Mouse (Mus musculus) forebrain, embryonic 16.5 days (tissue): ENCODE results near the gene Taf1b. TPM values are rescaled to one million over a fixed set of nuclear protein-coding genes. Genes with fewer than 3 reads are reported as not detected.

ENCODE experiments used
- ATAC-seq: fragments of 200-750 bp; cut with Nextera tagmentation; 2 replicates; pipeline ENCODE4 v1.8.0; 2017; ENCODE audit warnings: mild to moderate bottlenecking, moderate library complexity
- H3K27ac ChIP-seq: fragments of 300-500 bp; sonication (generic); 2 replicates; pipeline ENCODE4 v1.5.1; 2014; ENCODE audit warnings: low read length, control low read depth
- H3K27me3 ChIP-seq: fragments of 300-500 bp; sonication (generic); replicated peaks from 2 replicates; pipeline ENCODE4 v1.6.1; 2014; ENCODE audit warnings: low read length; ENCODE audit not compliant: control insufficient read depth, insufficient read depth
- H3K36me3 ChIP-seq: fragments of 300-500 bp; sonication (generic); 2 replicates; pipeline ENCODE4 v1.6.1; 2014; ENCODE audit not compliant: control insufficient read depth, insufficient read depth
- H3K4me1 ChIP-seq: fragments of 300-500 bp; sonication (generic); replicated peaks from 2 replicates; pipeline ENCODE4 v1.6.1; 2014; ENCODE audit warnings: low read length; ENCODE audit not compliant: control insufficient read depth, insufficient read depth
- H3K4me2 ChIP-seq: fragments of 300-500 bp; sonication (generic); 2 replicates; pipeline ENCODE4 v1.6.1; 2014; ENCODE audit warnings: mild to moderate bottlenecking, low read length, control low read depth
- H3K4me3 ChIP-seq: fragments of 300-500 bp; sonication (generic); replicated peaks from 2 replicates; pipeline ENCODE4 v1.5.1; 2014; ENCODE audit warnings: mild to moderate bottlenecking, low read length, control low read depth
- H3K9ac ChIP-seq: fragments of 300-500 bp; sonication (generic); replicated peaks from 2 replicates; pipeline ENCODE4 v1.6.1; 2014; ENCODE audit warnings: low read depth, low read length, control low read depth
- H3K9me3 ChIP-seq: fragments of 300-500 bp; sonication (generic); 2 replicates; pipeline ENCODE4 v1.6.1; 2016; ENCODE audit warnings: low read length; ENCODE audit not compliant: control insufficient read depth
- WGBS: fragments of 180-500 bp; shearing (Covaris S2); extraction: QIAGEN DNeasy Blood & Tissue Kit; methylation state at CpG from one replicate; pipeline ENCODE4 v1.1.7; 2014; 5-methylcytosine and 5-hydroxymethylcytosine counted together
- polyA plus RNA-seq: library from polyadenylated mRNA; unstranded; fragments of >200 nt; fragmentation: Nextera tagmentation; extraction: Ambion mirVana; gene quantifications from 2 replicates; pipeline ENCODE4 v1.2.1, GENCODE M21; 2015

Gene Taf1b
- polyA plus RNA-seq, 1 experiment from 2014 or later: 41.9 TPM

DNA sequence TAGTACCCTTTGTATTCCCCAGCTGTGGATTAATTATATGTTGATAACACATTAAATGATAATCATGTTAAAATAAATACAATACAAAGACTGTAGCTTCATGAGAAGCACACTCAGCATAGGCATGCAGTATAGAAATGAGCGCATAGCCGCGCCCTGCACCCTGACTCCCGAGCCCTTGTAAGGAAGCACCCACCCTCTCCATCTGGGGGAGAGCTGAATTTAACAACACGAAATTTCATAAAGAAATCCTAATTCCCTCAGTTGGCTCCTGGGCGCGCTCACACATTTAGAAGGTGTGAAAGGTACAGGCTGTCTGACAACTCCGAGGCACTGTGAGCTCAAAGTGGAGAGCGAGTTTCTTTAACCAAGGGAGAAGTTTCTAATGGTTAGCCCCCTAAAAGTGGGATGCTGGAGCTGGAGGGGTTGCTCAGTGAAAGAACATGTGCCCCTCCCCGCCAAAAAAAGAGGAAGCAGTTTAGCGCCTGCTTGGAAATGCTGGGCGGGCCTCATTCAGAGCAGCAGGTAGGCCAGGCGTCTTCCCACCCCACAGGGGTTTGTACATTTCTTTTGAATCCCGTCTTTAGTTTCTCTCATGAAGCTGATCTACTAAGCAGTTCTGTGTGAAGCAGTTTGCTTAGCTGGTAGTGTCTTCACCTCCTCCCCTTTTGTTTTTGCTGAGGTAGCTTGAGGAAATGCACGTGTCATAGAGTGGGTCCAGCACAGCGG, 43.4 kb downstream of the Taf1b start:
- H3K4me2 ChIP-seq: no peak overlapping the region
- no peak overlapping the region for H3K4me3 ChIP-seq
- H3K27ac ChIP-seq: no peak overlapping the region
- no peak overlapping the region for H3K9ac ChIP-seq
- ATAC-seq: no peak
- peaks cover 3% of the 10 kb centered on the region for H3K36me3 ChIP-seq
- no peaks in the 10 kb centered on the region for H3K27me3 ChIP-seq
- peaks cover 10% of the 10 kb centered on the region for H3K4me1 ChIP-seq
- H3K9me3 ChIP-seq: no peaks in the 10 kb centered on the region
- 79% methylated on average over 16 of the region's 16 CpGs for WGBS

GRCm38 (mm10) chr12:24547686-24548085, 49.5 kb downstream of the Taf1b start:
- H3K4me1 ChIP-seq: no peaks in the 10 kb centered on the region
- WGBS: 92% methylated on average over 8 of the region's 8 CpGs
- H3K27me3 ChIP-seq: no peaks in the 10 kb centered on the region
- no peak overlapping the region for H3K4me3 ChIP-seq
- peaks cover 7% of the 10 kb centered on the region for H3K36me3 ChIP-seq
- H3K4me2 ChIP-seq: no peak overlapping the region
- no peak for ATAC-seq
- no peaks in the 10 kb centered on the region for H3K9me3 ChIP-seq
- no peak overlapping the region for H3K27ac ChIP-seq
- no peak overlapping the region for H3K9ac ChIP-seq

GRCm38 (mm10) chr12:24548885-24549284, 50.7 kb downstream of the Taf1b start:
- H3K27me3 ChIP-seq: no peaks in the 10 kb centered on the region
- H3K27ac ChIP-seq: no peak overlapping the region
- no peak overlapping the region for H3K4me2 ChIP-seq
- H3K9ac ChIP-seq: no peak overlapping the region
- H3K4me3 ChIP-seq: no peak overlapping the region
- no peaks in the 10 kb centered on the region for H3K9me3 ChIP-seq
- no peaks in the 10 kb centered on the region for H3K4me1 ChIP-seq
- no peak for ATAC-seq
- 76% methylated on average over 6 of the region's 6 CpGs for WGBS
- H3K36me3 ChIP-seq: peaks cover 7% of the 10 kb centered on the region

GRCm38 (mm10) chr12:24552531-24552930, 54.4 kb downstream of the Taf1b start:
- H3K27ac ChIP-seq: no peak overlapping the region
- no peaks in the 10 kb centered on the region for H3K27me3 ChIP-seq
- WGBS: 75% methylated on average over 2 of the region's 2 CpGs
- H3K4me1 ChIP-seq: no peaks in the 10 kb centered on the region
- H3K36me3 ChIP-seq: 0 out of 2 replicates have a peak, but pooled peaks cover 3% of the 10 kb centered on the region
- no peak for ATAC-seq
- H3K4me2 ChIP-seq: no peak overlapping the region
- no peak overlapping the region for H3K4me3 ChIP-seq
- no peak overlapping the region for H3K9ac ChIP-seq
- H3K9me3 ChIP-seq: no peaks in the 10 kb centered on the region

DNA sequence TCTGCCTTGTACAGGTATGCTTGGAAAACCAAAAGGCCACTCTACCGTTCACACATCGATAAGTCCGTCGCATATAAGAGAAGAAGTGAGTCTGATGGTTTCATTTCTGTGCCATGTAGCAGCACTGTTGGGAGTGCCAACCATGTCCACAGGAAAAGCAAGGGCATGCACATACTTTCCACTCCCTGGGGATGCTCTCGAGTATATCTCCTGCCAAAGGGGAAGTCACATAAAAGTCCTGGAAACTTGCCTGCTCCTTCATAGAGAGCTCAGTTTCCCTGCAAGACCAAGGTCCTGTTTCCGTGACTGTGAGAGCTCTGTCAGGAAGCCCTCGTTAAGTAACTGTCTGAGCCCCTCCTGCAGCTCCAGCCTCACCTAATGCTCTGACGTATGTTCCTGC, 57.8 kb downstream of the Taf1b start:
- Histone ChIP-seq H3K27ac (no peak overlapping the region), H3K4me1 (no peaks in the 10 kb centered on the region), H3K9me3 (no peaks in the 10 kb centered on the region), H3K27me3 (no peaks in the 10 kb centered on the region), H3K4me3 (no peak overlapping the region), H3K36me3 (peaks cover 13% of the 10 kb centered on the region), H3K9ac (no peak overlapping the region), H3K4me2 (no peak overlapping the region)
- 73% methylated on average over 8 of the region's 8 CpGs for WGBS
- no peak for ATAC-seq

- H3K9ac ChIP-seq: no peak overlapping the region
- ATAC-seq: no peak
- H3K27me3 ChIP-seq: no peaks in the 10 kb centered on the region
- H3K4me2 ChIP-seq: no peak overlapping the region
- WGBS: 88% methylated on average over 7 of the region's 7 CpGs
- H3K9me3 ChIP-seq: no peaks in the 10 kb centered on the region
- H3K27ac ChIP-seq: no peak overlapping the region
- no peaks in the 10 kb centered on the region for H3K4me1 ChIP-seq
- peaks cover 10% of the 10 kb centered on the region for H3K36me3 ChIP-seq
- no peak overlapping the region for H3K4me3 ChIP-seq
Observed at GRCm38 (mm10) chr12:24563395-24563960, 65.3 kb downstream of the Taf1b start.

DNA sequence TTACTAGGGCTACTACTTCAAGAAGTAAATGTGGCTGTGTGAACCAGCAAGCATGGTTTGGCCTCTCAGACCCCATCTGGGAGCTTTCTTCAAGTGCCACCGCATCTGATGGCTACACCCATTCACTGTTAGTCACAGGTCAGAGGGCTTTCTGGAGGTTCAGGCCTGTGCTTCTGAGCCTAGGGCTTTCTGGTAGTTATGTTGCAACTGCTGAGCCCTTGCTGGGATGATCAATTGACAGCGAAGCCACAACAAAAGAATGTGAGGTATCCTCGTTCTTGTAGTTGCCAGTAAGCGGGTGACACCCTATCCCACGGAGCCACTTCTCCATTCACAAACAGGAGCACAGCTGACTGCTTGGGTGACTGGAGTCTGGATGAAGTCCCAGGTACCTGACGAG, 67.2 kb downstream of the Taf1b start:
- Histone ChIP-seq H3K4me2 (no peak overlapping the region), H3K36me3 (peaks cover 1% of the 10 kb centered on the region; the same call in 1 of the 2 replicates), H3K9me3 (no peaks in the 10 kb centered on the region), H3K9ac (no peak overlapping the region), H3K4me1 (no peaks in the 10 kb centered on the region), H3K4me3 (no peak overlapping the region), H3K27ac (no peak overlapping the region), H3K27me3 (no peaks in the 10 kb centered on the region; the same call in 1 of the 2 replicates)
- 78% methylated on average over 6 of the region's 6 CpGs for WGBS
- ATAC-seq: no peak

DNA sequence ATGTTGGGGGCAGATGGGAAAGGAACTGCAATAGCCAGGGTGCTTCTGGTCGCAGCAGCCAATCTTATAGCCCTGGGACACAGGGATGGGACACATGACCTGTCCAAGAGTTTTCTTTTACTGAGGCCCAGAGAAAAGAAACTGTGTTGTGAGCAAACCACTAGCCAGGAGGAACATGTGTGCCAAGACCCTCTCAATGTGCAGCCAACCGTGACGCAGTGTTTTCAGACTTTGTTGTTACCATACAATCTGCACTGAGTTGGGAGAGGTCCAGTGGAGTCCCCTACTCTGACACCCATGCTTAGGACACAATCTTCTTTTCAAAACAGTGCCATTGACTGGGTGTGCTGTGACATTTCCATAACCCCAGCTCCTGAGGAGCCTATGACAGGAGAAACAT, 69.4 kb downstream of the Taf1b start:
- no peak for ATAC-seq
- H3K27ac ChIP-seq: no peak overlapping the region
- H3K4me1 ChIP-seq: peaks cover 9% of the 10 kb centered on the region
- peaks cover 6% of the 10 kb centered on the region; the same call in 1 of the 2 replicates for H3K27me3 ChIP-seq
- H3K36me3 ChIP-seq: no peaks in the 10 kb centered on the region
- WGBS: 67% methylated on average over 3 of the region's 3 CpGs
- H3K9ac ChIP-seq: no peak overlapping the region
- H3K4me3 ChIP-seq: no peak overlapping the region
- no peaks in the 10 kb centered on the region for H3K9me3 ChIP-seq
- H3K4me2 ChIP-seq: no peak overlapping the region

- H3K27ac ChIP-seq: no peak within 1 kb of the TSS
- H3K4me2 ChIP-seq: peak within 1 kb of the TSS; percentile 87
- H3K9me3 ChIP-seq: no peaks in the 10 kb centered on the region
- peaks cover 10% of the 10 kb centered on the region for H3K4me1 ChIP-seq
- peak within 1 kb of the TSS; percentile 62 for H3K9ac ChIP-seq
- H3K4me3 ChIP-seq: peak within 1 kb of the TSS; percentile 76
- H3K36me3 ChIP-seq: no peaks in the 10 kb centered on the region
- ATAC-seq: peak; percentile 100
- peaks cover 17% of the 10 kb centered on the region for H3K27me3 ChIP-seq
- 2% methylated on average over 57 of the region's 64 CpGs for WGBS
Observed at GRCm38 (mm10) chr12:24571523-24572392, 73.6 kb downstream of the Taf1b start, which contains the start of gene Grhl1. TSS of gene Grhl1 (plus strand) at chr12:24572283.
